Mouse (Mus musculus): Measurements from ENCODE around the gene Tet3.

DNA sequence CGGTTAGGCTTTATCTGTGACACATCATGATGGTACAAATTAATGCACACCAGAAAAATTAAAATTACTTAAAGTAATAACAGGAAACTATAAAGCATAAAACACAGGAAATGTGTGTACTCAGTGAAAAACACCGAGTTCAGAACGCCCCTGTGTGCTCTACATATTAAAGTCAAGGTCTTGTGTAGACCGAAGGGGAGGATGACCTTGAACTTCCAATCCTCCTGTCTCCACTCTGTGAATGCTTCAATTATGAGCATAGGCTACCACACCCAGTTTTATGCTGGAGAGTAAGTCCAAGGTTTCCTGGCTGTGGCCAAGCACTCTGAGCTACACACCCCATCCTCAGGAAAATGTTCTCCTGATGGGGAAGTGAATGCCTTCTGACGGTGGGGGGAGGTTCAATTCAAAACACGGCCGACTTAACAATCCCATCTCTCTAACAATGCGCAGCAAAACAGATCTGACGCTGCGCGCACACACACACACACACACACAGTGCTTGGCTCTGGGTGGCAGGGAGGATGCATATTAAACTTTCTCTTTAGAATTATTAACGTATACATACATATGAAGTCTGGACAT, 43.4 kb downstream of the Tet3 start:
- TF ChIP-seq EP300 (IDR thresholded peaks at IDR 0.05; ENCODE audit: low read depth) (no peak), CTCF (IDR thresholded peaks at IDR 0.05; ENCODE audit: low read depth) (no peak)

All from liver, postnatal 0 days (tissue).